8 mouse cellular contexts compared by ENCODE assay signal in genomic region chr19:11536593-11536992, GRCm38 (mm10). TPM values are rescaled to one million over a fixed set of nuclear protein-coding genes. Genes with fewer than 3 reads are reported as not detected.
DNase-seq lines count a peak whose midpoint lies in the region.

TSS of gene Ms4a4d (plus strand) at chr19:11536801.

- intact Hi-C loops in left cerebral cortex, postnatal 36 days (cut with DNase I): no loop called here

- peak; percentile 21 for DNase-seq in adrenal gland, adult 2 months
- DNase-seq in adrenal gland, postnatal 4 days (ENCODE audit: low spot score in 2 of 2): no peak
- peak; percentile 34 for DNase-seq in NIH3T3 (ENCODE audit: low read depth)
- DNase-seq in gonadal fat pad, adult 2 months (ENCODE audit: low read depth): no peak
- DNase-seq in lung, postnatal 25 days (ENCODE audit: low spot score): peak; percentile 62
- DNase-seq in T-cell, adult 2 months (ENCODE audit: low spot score): no peak
- DNase-seq in left cerebral cortex, postnatal 36 days (ENCODE audit: low spot score in 2 of 2): no peak
- no peak for DNase-seq in left cerebral cortex, adult 18-20 months (ENCODE audit: low spot score in 2 of 2)

RNA-seq across cellular contexts. Expression of gene Ms4a4d, which starts in this region (rescaled TPM):
- total RNA-seq in adrenal gland, adult 2 months (2021): 1 to 10 TPM; 1.8 to 4.0 TPM
- 6.9 and 7.6 TPM in 2 replicates for polyA plus RNA-seq in adrenal gland, adult 2 months (2012; rRNA removed)
- total RNA-seq in adrenal gland, postnatal 4 days (2021): under 1 TPM; 0.39 to 0.68 TPM
- 14.1 and 14.6 TPM in 2 replicates for polyA plus RNA-seq in gonadal fat pad, adult 2 months (2012; rRNA removed)
- total RNA-seq in left cerebral cortex, postnatal 36 days (2021): not detected
- not detected for total RNA-seq in left cerebral cortex, adult 18-20 months (2021)

Comparison
In these comparisons a context has a peak if more than half of its experiments do, and no peak if none do; other contexts are left out.
1. DNase-seq: peak in adrenal gland, adult 2 months (single experiment), NIH3T3 (single experiment) and lung, postnatal 25 days (single experiment); none in adrenal gland, postnatal 4 days (0 of 2), gonadal fat pad, adult 2 months (single experiment), T-cell, adult 2 months (single experiment), left cerebral cortex, postnatal 36 days (0 of 2) and left cerebral cortex, adult 18-20 months (0 of 2).